Mouse (Mus musculus) liver, embryonic 16.5 days (tissue): ENCODE measurements at regions not wholly inside any gene's neighbourhood (a gene's known extent, or its start where the extent isn't known, plus 50 kb on each side); places are given as distances from the start of the nearest gene placed in this dataset.
A peak's percentile ranks its signal among the peaks of the same experiment; 100 is the strongest.

ENCODE experiments used
- ATAC-seq: fragments of 200-750 bp; cut with Nextera tagmentation; 2 replicates; pipeline ENCODE4 v1.8.0; 2017; ENCODE audit warnings: low read depth, mild to moderate bottlenecking, moderate number of reproducible peaks, moderate library complexity
- H3K27ac ChIP-seq: fragments of 300-500 bp; sonication (generic); 2 replicates; pipeline ENCODE4 v1.5.1; 2014; ENCODE audit warnings: mild to moderate bottlenecking, low read length
- H3K27me3 ChIP-seq: fragments of 300-500 bp; sonication (generic); 2 replicates; pipeline ENCODE4 v1.6.1; 2014; ENCODE audit warnings: low read depth, low read length, mixed read lengths; ENCODE audit not compliant: control insufficient read depth, insufficient read depth
- H3K36me3 ChIP-seq: fragments of 300-500 bp; sonication (generic); 2 replicates; pipeline ENCODE4 v1.6.1; 2014; ENCODE audit warnings: mild to moderate bottlenecking; ENCODE audit not compliant: control insufficient read depth, insufficient read depth
- H3K4me1 ChIP-seq: fragments of 300-500 bp; sonication (generic); 2 replicates; pipeline ENCODE4 v1.6.1; 2014; ENCODE audit warnings: low read depth, low read length, mixed read lengths; ENCODE audit not compliant: control insufficient read depth
- H3K4me2 ChIP-seq: fragments of 300-500 bp; sonication (generic); 2 replicates; pipeline ENCODE4 v1.6.1; 2014; ENCODE audit warnings: low read depth, low read length, mixed read lengths
- H3K4me3 ChIP-seq: fragments of 300-500 bp; sonication (generic); 2 replicates; pipeline ENCODE4 v1.5.1; 2014; ENCODE audit warnings: low read depth, mild to moderate bottlenecking, low read length
- H3K9ac ChIP-seq: fragments of 300-500 bp; sonication (generic); 2 replicates; pipeline ENCODE4 v1.6.1; 2014; ENCODE audit warnings: low read depth, low read length
- H3K9me3 ChIP-seq: fragments of 300-500 bp; sonication (generic); replicated peaks from 2 replicates; pipeline ENCODE4 v1.6.1; 2016; ENCODE audit warnings: low read length; ENCODE audit not compliant: control insufficient read depth
- WGBS: fragments of 180-500 bp; shearing (Covaris S2); extraction: QIAGEN DNeasy Blood & Tissue Kit; methylation state at CpG from one replicate; pipeline ENCODE4 v1.1.7; 2014; ENCODE audit not compliant: insufficient replicate concordance; 5-methylcytosine and 5-hydroxymethylcytosine counted together

- Histone ChIP-seq H3K36me3 (no peaks in the 10 kb centered on the region), H3K4me2 (no peak overlapping the region), H3K27ac (no peak overlapping the region), H3K4me3 (no peak overlapping the region), H3K27me3 (no peaks in the 10 kb centered on the region), H3K4me1 (no peaks in the 10 kb centered on the region), H3K9me3 (no peaks in the 10 kb centered on the region), H3K9ac (no peak overlapping the region)
- 60% methylated on average over 14 of the region's 14 CpGs for WGBS
- ATAC-seq: no peak; the same call in 1 of the 2 replicates
These were observed 72.3 kb upstream of the Cpm start for GRCm38 (mm10) chr10:117556851-117557542.

- no peaks in the 10 kb centered on the region for H3K9me3 ChIP-seq
- no peak overlapping the region for H3K4me2 ChIP-seq
- H3K27me3 ChIP-seq: no peaks in the 10 kb centered on the region
- WGBS: 40% methylated on average over 15 of the region's 15 CpGs
- peak; percentile 45; the same call in 1 of the 2 replicates for ATAC-seq
- no peaks in the 10 kb centered on the region for H3K4me1 ChIP-seq
- no peak overlapping the region for H3K4me3 ChIP-seq
- H3K36me3 ChIP-seq: no peaks in the 10 kb centered on the region
- H3K9ac ChIP-seq: no peak overlapping the region
- H3K27ac ChIP-seq: no peak overlapping the region
These were observed 73.1 kb upstream of the Cpm start for GRCm38 (mm10) chr10:117556027-117556789.

DNA sequence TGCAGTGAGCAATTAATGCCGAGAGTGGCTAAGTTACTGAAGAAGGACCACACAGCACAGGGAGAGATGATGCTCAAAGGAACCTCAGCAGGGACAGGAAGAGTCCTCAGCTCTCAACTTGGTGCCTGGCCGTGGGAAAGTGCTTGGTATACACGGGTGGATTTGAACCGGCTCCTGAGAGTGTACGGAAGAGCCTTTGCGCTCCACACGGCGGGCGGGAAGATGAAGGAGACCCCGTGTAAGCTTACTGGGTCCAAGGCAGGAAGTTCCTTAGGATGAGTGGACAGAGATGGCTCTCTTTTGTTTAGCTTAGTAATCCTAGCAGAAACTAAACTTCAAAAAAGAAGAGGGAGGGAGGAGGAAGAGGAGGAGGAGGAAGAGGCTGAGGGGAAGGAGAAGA lies 73.8 kb upstream of the Cpm start:
- Histone ChIP-seq H3K27me3 (no peaks in the 10 kb centered on the region), H3K4me2 (no peak overlapping the region), H3K4me1 (no peaks in the 10 kb centered on the region), H3K9me3 (no peaks in the 10 kb centered on the region), H3K36me3 (no peaks in the 10 kb centered on the region), H3K4me3 (no peak overlapping the region), H3K27ac (no peak overlapping the region), H3K9ac (no peak overlapping the region)
- ATAC-seq: no peak
- whole genome bisulfite sequencing: 66% methylated on average over 10 of the region's 10 CpGs

GRCm38 (mm10) chr10:117555044-117555443 lies 74.3 kb upstream of the Cpm start:
- H3K4me1 ChIP-seq: no peaks in the 10 kb centered on the region
- no peak overlapping the region for H3K4me2 ChIP-seq
- 68% methylated on average over 8 of the region's 8 CpGs for WGBS
- H3K9me3 ChIP-seq: no peaks in the 10 kb centered on the region
- no peak overlapping the region for H3K4me3 ChIP-seq
- H3K36me3 ChIP-seq: no peaks in the 10 kb centered on the region
- no peak overlapping the region for H3K9ac ChIP-seq
- no peaks in the 10 kb centered on the region for H3K27me3 ChIP-seq
- H3K27ac ChIP-seq: no peak overlapping the region
- ATAC-seq: no peak

DNA sequence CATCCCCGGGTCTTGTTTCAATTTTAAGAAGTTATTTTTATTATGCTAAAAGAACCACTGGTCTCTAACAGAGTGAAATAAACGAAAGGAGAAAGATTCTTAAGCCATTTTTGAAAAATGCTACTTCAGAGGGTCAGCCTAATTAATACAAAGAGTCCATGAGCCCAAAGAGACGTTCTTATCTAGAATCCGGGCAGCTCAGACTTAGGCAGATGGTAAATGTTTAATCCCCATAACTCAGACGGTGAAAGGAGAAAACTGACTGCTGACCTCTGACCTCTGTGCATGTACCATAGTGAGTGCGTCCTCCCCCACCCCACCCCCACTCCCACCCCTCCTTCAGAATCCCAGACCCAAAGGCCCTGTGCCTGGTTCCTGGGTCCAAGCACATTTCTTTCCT lies 74.8 kb upstream of the Cpm start:
- Histone ChIP-seq H3K27ac (no peak overlapping the region), H3K9me3 (no peaks in the 10 kb centered on the region), H3K9ac (no peak overlapping the region), H3K4me3 (no peak overlapping the region), H3K36me3 (no peaks in the 10 kb centered on the region), H3K4me2 (no peak overlapping the region), H3K4me1 (no peaks in the 10 kb centered on the region), H3K27me3 (no peaks in the 10 kb centered on the region)
- WGBS: 41% methylated on average over 6 of the region's 6 CpGs
- ATAC-seq: peak; percentile 47; the same call in 1 of the 2 replicates

DNA sequence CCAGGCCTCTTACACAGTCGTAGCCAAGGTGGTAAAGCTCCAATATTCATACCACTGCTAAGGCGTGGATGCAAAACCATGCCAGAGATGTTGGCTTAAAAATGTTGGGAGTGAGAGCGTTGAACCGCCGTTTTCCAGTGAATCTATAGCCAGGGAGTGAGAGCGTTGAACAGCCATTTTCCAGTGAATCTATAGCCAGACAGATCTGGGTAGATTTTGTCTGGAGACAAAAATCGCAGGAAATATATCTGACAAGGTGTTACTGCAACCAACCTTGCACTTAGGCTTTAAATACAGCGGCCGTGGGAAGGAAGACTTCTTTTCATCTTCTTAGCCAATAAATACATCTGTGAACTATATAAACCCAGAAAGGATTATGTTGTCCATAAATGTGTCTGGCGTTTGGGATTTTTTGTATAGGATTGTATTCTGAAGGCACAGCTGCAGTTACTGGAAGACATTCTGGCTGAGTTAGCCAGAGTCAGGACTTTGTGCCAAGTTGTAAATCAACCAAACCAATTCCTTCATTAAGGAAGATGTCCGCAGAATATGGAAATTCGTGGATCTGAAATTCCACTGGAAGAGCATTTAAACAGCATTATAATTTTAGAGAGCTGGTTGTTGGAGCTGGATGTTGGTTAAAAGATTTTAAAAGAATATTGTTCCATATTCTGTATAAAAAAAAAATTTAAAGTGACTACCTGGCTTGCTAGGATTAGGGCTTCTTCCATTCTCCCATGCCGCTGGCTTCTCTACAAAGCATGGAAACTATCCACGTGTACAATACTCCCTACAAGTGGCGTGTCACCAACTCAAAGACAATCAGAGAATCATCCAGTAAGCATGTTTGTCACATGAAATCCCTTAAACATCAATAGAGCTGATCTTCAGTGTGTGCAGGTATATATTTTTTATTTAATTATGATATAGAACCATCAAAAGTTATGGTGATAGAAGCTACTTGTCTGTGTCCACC lies 75.8 kb upstream of the Cpm start:
- Histone ChIP-seq H3K36me3 (no peaks in the 10 kb centered on the region), H3K9ac (no peak overlapping the region), H3K27ac (no peak overlapping the region), H3K4me2 (no peak overlapping the region), H3K4me1 (no peaks in the 10 kb centered on the region), H3K9me3 (no peaks in the 10 kb centered on the region), H3K4me3 (no peak overlapping the region), H3K27me3 (no peaks in the 10 kb centered on the region)
- ATAC-seq: no peak
- WGBS: 71% methylated on average over 15 of the region's 15 CpGs

DNA sequence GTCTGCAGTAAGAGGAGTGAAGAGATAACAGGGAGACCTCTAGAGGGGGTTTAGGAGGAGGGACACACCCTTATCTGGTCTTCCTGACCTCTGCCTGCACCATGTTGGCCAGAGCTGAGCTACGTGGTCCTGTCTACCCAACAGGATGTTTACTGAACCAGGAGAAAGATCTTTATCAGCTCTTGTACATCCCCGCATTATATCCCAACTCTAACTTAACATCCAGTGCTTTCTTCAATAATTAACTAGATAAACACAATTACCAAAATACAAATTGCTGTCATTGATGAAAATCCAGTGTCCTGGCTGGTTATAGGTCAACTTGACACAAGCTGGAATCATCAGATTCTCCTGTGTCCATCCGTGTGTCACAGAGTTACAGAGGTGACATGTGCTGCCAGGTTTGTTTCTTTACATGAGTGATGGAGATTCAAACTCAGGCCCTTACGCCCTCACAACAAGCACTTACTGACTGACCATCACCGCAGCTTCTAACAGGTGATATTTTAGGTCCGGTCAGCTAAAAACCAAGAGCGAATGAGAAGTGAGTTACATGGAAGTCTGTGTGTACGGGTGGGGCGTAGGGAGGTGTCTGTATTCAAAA lies 77.1 kb upstream of the Cpm start:
- WGBS: 69% methylated on average over 9 of the region's 9 CpGs
- Histone ChIP-seq H3K27me3 (no peaks in the 10 kb centered on the region), H3K4me1 (no peaks in the 10 kb centered on the region), H3K9me3 (no peaks in the 10 kb centered on the region), H3K36me3 (no peaks in the 10 kb centered on the region), H3K4me3 (no peak overlapping the region), H3K4me2 (no peak overlapping the region), H3K27ac (no peak overlapping the region), H3K9ac (no peak overlapping the region)
- ATAC-seq: no peak

DNA sequence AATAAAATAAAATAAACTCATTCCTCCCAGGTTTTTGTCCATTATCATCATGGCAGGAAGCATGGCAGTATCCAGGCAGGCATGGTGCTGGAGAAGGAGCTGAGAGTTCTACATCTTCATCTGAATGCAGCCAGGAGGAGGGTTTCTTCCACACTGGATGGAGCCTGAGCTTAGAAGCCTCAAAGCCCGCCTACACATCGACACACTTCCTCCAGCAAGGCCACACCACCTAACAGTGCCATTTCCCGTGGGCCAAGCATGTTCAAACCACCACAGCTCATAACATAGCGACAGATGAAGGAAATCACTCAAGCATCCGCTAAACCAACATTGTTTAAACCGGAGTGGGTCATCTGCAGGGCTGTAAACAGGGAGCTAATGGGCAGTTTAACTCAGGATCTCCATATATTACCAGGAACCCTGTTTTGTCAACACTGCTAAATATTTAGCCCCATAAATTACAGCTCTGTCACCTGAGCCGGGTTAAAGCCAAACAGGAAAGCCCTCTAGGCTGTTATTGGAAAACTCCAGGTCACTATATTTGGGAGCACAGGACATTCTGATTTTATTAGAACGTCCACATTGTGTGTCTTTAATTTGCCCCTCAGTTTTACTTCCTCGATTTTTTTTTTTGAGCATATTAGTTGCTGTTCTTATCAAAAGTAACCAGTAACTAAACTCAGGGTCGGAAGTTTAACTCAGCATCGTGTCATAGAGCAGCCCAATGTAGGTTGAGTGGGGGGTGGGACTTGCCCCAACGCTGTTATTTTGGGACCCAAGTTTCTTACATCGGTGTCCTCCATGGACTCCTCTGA lies 77.9 kb upstream of the Cpm start:
- H3K4me3 ChIP-seq: no peak overlapping the region
- H3K9ac ChIP-seq: no peak overlapping the region
- no peak for ATAC-seq
- H3K4me1 ChIP-seq: no peaks in the 10 kb centered on the region
- no peaks in the 10 kb centered on the region for H3K36me3 ChIP-seq
- no peaks in the 10 kb centered on the region for H3K27me3 ChIP-seq
- H3K4me2 ChIP-seq: no peak overlapping the region
- 57% methylated on average over 13 of the region's 13 CpGs for WGBS
- no peaks in the 10 kb centered on the region for H3K9me3 ChIP-seq
- no peak overlapping the region for H3K27ac ChIP-seq
